Mouse (Mus musculus) megakaryocyte, embryonic 14.5 days (primary cell): Measurements from ENCODE around the gene Pitpnm1.

Experiments
- FLI1 ChIP-seq: IDR thresholded peaks from 2 replicates; pipeline ENCODE4 v1.6.1; 2012; ENCODE audit warnings: low read length, inconsistent platforms, mixed read lengths
- GATA1 ChIP-seq: IDR thresholded peaks from 3 replicates; pipeline ENCODE4 v1.6.1; 2012; ENCODE audit warnings: mixed read lengths, low read length, inconsistent platforms, borderline replicate concordance

- TF ChIP-seq GATA1 = no peak
- no peak for TF ChIP-seq FLI1
Measured at GRCm38 (mm10) chr19:4088146-4088545, 11.7 kb upstream of the Pitpnm1 start.
